14 mouse cellular contexts compared by ENCODE assay signal in the genomic region with DNA sequence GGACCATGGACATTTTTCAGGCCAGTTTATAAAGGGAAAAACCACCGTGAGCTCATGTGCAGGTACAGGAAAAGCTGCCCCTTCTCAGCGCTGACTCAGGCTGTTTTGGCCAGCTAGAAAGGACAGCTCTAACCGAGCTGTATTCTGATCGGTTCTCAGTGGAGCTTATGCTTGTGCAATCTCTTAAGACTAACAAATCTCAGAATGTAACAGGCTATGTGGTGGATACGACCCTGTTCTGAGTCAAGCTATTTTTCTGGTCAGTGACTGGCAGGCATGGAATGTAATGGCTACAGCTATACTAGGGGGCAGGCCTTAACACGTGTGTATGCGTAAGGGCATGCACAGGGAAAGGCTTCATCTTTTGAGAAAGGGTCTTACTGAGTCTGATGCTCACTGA. TPM values are rescaled to one million over a fixed set of nuclear protein-coding genes. Genes with fewer than 3 reads are reported as not detected.
DNase-seq lines count a peak whose midpoint lies in the region; ATAC-seq and TF ChIP-seq lines count a peak whose summit lies in the region.
"Had no signal": no experiment of that assay in that cellular context is flagged by ENCODE, and none has a peak within 500 bp of the region (broad histone marks: within the 10 kb centered on the region; RNA-seq: fewer than 3 reads in every experiment).

No protein-coding gene starts in this region.

- WGBS in heart, embryonic 10.5 days, result 61% methylated on average over 7 of the region's 7 CpGs
- WGBS in kidney, postnatal 0 days, result 64% methylated on average over 7 of the region's 7 CpGs
- WGBS in intestine, embryonic 16.5 days, result 58% methylated on average over 7 of the region's 7 CpGs
- WGBS in midbrain, postnatal 0 days, result 72% methylated on average over 7 of the region's 7 CpGs

- TF ChIP-seq CTCF in kidney, postnatal 0 days (IDR thresholded peaks at IDR 0.05; ENCODE audit: low read depth), result no peak
- TF ChIP-seq CTCF in C2C12 (IDR thresholded peaks at IDR 0.05; ENCODE audit: control insufficient read depth, insufficient read depth, insufficient read length), result no peak
- no peak for TF ChIP-seq CTCF in midbrain, postnatal 0 days (IDR thresholded peaks at IDR 0.05)

- no peak overlapping the region for H3K4me3 ChIP-seq in heart, embryonic 10.5 days
- no peak overlapping the region for H3K4me3 ChIP-seq in kidney, postnatal 0 days (replicated peaks; ENCODE audit: low read depth, low read length)
- H3K4me3 ChIP-seq in C2C12 (ENCODE audit: insufficient read depth, poor library complexity, severe bottlenecking), result no peak overlapping the region
- no peak overlapping the region for H3K4me3 ChIP-seq in intestine, embryonic 16.5 days (ENCODE audit: low read length)
- no peak overlapping the region for H3K4me3 ChIP-seq in midbrain, postnatal 0 days (ENCODE audit: low read depth, low read length)
- H3K4me3 ChIP-seq: limb, embryonic 12.5 days had no signal

- H3K27ac ChIP-seq in heart, embryonic 10.5 days, result peak overlapping the region; percentile 84
- H3K27ac ChIP-seq in kidney, postnatal 0 days, result peak overlapping the region; percentile 84; the same call in 1 of the 2 replicates
- peak overlapping the region; percentile 75 for H3K27ac ChIP-seq in intestine, embryonic 16.5 days (ENCODE audit: low read length)
- no peak overlapping the region for H3K27ac ChIP-seq in midbrain, postnatal 0 days (ENCODE audit: low read depth, low read length)
- H3K27ac ChIP-seq: hindbrain, postnatal 0 days; limb, embryonic 12.5 days had no signal

- no peak overlapping the region for H3K9ac ChIP-seq in kidney, postnatal 0 days (ENCODE audit: low read depth, low read length)
- H3K9ac ChIP-seq in intestine, embryonic 16.5 days (ENCODE audit: low read depth, low read length), result no peak overlapping the region
- no peak overlapping the region for H3K9ac ChIP-seq in midbrain, postnatal 0 days (replicated peaks; ENCODE audit: low read length, poor library complexity, severe bottlenecking)
- H3K9ac ChIP-seq: limb, embryonic 12.5 days had no signal

- no peaks in the 10 kb centered on the region for H3K27me3 ChIP-seq in heart, embryonic 10.5 days (ENCODE audit: insufficient read depth, poor library complexity, severe bottlenecking)
- H3K27me3 ChIP-seq in kidney, postnatal 0 days (ENCODE audit: insufficient read depth, low read length), result no peaks in the 10 kb centered on the region
- H3K27me3 ChIP-seq in C2C12 (ENCODE audit: control insufficient read depth, insufficient read depth, insufficient read length), result no peaks in the 10 kb centered on the region
- no peaks in the 10 kb centered on the region for H3K27me3 ChIP-seq in intestine, embryonic 16.5 days (replicated peaks; ENCODE audit: control insufficient read depth, insufficient read depth, low read length)
- H3K27me3 ChIP-seq in midbrain, postnatal 0 days (ENCODE audit: insufficient read depth, low read length), result no peaks in the 10 kb centered on the region
- H3K27me3 ChIP-seq: limb, embryonic 12.5 days had no signal

- H3K79me2 ChIP-seq in C2C12 (ENCODE audit: control insufficient read depth, insufficient read depth), result peaks cover 69% of the 10 kb centered on the region

- no peak for DNase-seq in heart, embryonic 10.5 days (ENCODE audit: low spot score)
- no peak for DNase-seq in heart, adult 18-20 months
- no peak for DNase-seq in kidney, postnatal 0 days (ENCODE audit: low spot score)
- DNase-seq in kidney, adult 18-20 months, result no peak
- DNase-seq in midbrain, postnatal 0 days (ENCODE audit: low spot score), result no peak
- no peak for DNase-seq in c-Kit-positive CD71-positive TER-119-positive erythroid progenitor cells, embryonic 14.5 days (ENCODE audit: low spot score)
- DNase-seq: cerebellum, adult 9-11 months; thymus, postnatal 25 days had no signal

- no peak overlapping the region for H3K4me2 ChIP-seq in kidney, postnatal 0 days (ENCODE audit: low read length)
- H3K4me2 ChIP-seq in intestine, embryonic 16.5 days (ENCODE audit: low read depth, low read length), result no peak overlapping the region
- H3K4me2 ChIP-seq in midbrain, postnatal 0 days (ENCODE audit: low read depth, low read length, poor library complexity, severe bottlenecking), result no peak overlapping the region
- H3K4me2 ChIP-seq: limb, embryonic 12.5 days had no signal

- H3K36me3 ChIP-seq in heart, embryonic 10.5 days, result peaks cover 9% of the 10 kb centered on the region; the same call in 1 of the 2 replicates
- no peaks in the 10 kb centered on the region for H3K36me3 ChIP-seq in kidney, postnatal 0 days (ENCODE audit: insufficient read depth, low read length)
- H3K36me3 ChIP-seq in C2C12 (ENCODE audit: control insufficient read depth, insufficient read depth), result no peaks in the 10 kb centered on the region
- no peaks in the 10 kb centered on the region for H3K36me3 ChIP-seq in intestine, embryonic 16.5 days (ENCODE audit: control insufficient read depth, insufficient read depth, low read length)
- H3K36me3 ChIP-seq in midbrain, postnatal 0 days (ENCODE audit: insufficient read depth, low read length), result no peaks in the 10 kb centered on the region
- H3K36me3 ChIP-seq: limb, embryonic 12.5 days had no signal

- ATAC-seq in kidney, postnatal 0 days (replicated peaks; ENCODE audit: low FRiP score, low read depth), result no peak
- no peak for ATAC-seq in intestine, embryonic 16.5 days
- ATAC-seq in midbrain, postnatal 0 days (ENCODE audit: low FRiP score), result no peak
- ATAC-seq: activated CD4-positive, CD25-positive, alpha-beta regulatory T cell, adult 4 months; CD4-positive, CD25-positive, alpha-beta regulatory T cell, adult 4 months; hindbrain, postnatal 0 days had no signal

- H3K79me3 ChIP-seq in C2C12 (ENCODE audit: low read depth), result peaks cover 5% of the 10 kb centered on the region

- H3ac ChIP-seq in C2C12 (ENCODE audit: control insufficient read depth, insufficient read length, low read depth), result no peak overlapping the region

- H3K9me3 ChIP-seq in heart, embryonic 10.5 days, result no peaks in the 10 kb centered on the region
- H3K9me3 ChIP-seq in kidney, postnatal 0 days (replicated peaks; ENCODE audit: low read length), result no peaks in the 10 kb centered on the region
- H3K9me3 ChIP-seq in intestine, embryonic 16.5 days (ENCODE audit: control insufficient read depth, low read length), result no peaks in the 10 kb centered on the region
- H3K9me3 ChIP-seq in midbrain, postnatal 0 days (ENCODE audit: low read length), result no peaks in the 10 kb centered on the region
- H3K9me3 ChIP-seq: limb, embryonic 12.5 days had no signal

- H3K4me1 ChIP-seq in heart, embryonic 10.5 days, result peaks cover 38% of the 10 kb centered on the region
- no peaks in the 10 kb centered on the region; the same call in 1 of the 2 replicates for H3K4me1 ChIP-seq in kidney, postnatal 0 days (replicated peaks; ENCODE audit: insufficient read depth, low read length)
- H3K4me1 ChIP-seq in intestine, embryonic 16.5 days (ENCODE audit: control insufficient read depth, insufficient read depth, low read length), result peaks cover 14% of the 10 kb centered on the region; the same call in 1 of the 2 replicates
- H3K4me1 ChIP-seq in midbrain, postnatal 0 days (ENCODE audit: insufficient read depth, low read length), result no peaks in the 10 kb centered on the region; the same call in 1 of the 2 replicates

TF ChIP-seq in C2C12, 6 proteins besides CTCF, POLR2A, EP300 and RAD21:
- TF ChIP-seq USF1 (IDR thresholded peaks at IDR 0.05; ENCODE audit: low read depth), result no peak
- TF ChIP-seq FOSL1 (IDR thresholded peaks at IDR 0.05; ENCODE audit: insufficient read depth, low read length, poor library complexity, severe bottlenecking), result peak; percentile 54
- peak; percentile 96 for TF ChIP-seq CEBPB (IDR thresholded peaks at IDR 0.05; ENCODE audit: low read depth)
- TF ChIP-seq MAX (IDR thresholded peaks at IDR 0.05), result peak; percentile 35
- TF ChIP-seq MYOG (IDR thresholded peaks at IDR 0.05; ENCODE audit: control insufficient read depth, extremely low read depth, insufficient read length), result no peak
- TF ChIP-seq MYOD1 (IDR thresholded peaks at IDR 0.05; ENCODE audit: control insufficient read depth, insufficient read length, low read depth), result no peak

RNA-seq across cellular contexts. Expression of gene Lclat1, which starts 4.3 kb away (rescaled TPM):
- polyA plus RNA-seq in heart, embryonic 10.5 days (2016; fragmentation: Nextera tagmentation; extraction: Ambion mirVana), result 24.4 and 37.9 TPM in 2 replicates
- 10 to 100 TPM; 97.3 to 97.5 TPM for total RNA-seq in heart, adult 18-20 months (2021)
- polyA plus RNA-seq in kidney, postnatal 0 days (2015; fragmentation: Nextera tagmentation; extraction: Ambion mirVana), result 12.5 and 14.5 TPM in 2 replicates
- 20.4 TPM for polyA plus RNA-seq in C2C12 (2012; fragmentation: generic; extraction: Trizol)
- 31.6 and 42.0 TPM in 2 replicates for polyA plus RNA-seq in intestine, embryonic 16.5 days (2015; fragmentation: Nextera tagmentation; extraction: Ambion mirVana)
- total RNA-seq in midbrain, postnatal 0 days (2014; rRNA removed), result 25.6 and 38.2 TPM in 2 replicates
- polyA plus RNA-seq in midbrain, postnatal 0 days (2015; fragmentation: Nextera tagmentation; extraction: Ambion mirVana), result 11.5 and 12.4 TPM in 2 replicates
